Mouse (Mus musculus): ENCODE data around the gene Npas2.

DNA sequence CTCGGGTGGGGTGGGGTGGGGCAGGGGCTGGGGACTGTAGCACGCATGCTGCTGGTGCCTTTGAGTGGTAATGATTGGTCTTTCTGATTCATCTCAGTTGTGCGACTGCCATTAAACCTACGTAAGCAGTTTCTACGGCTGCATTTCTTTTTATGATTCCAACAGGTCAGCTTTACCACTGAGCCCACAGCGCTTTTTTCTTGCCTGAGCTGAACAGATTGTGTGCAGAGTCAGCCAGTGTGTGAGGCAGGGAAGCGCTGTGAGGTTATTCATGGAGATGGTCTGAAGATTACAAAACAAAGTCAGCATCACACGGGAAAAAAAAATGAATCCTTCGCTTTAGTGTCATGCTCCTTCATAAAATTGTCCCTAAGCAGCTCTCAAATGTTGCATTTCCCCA lies 106.7 kb downstream of the Npas2 start:
- no peak for TF ChIP-seq POLR2A (IDR thresholded peaks at IDR 0.05; ENCODE audit: insufficient read depth, low read depth, low read length)
- no peak for TF ChIP-seq CTCF (IDR thresholded peaks at IDR 0.05; ENCODE audit: insufficient read depth, low read depth, low read length)
